Mouse (Mus musculus) neutrophil, adult 65 days (primary cell): Measurements from ENCODE around the gene E2f6. TPM values are rescaled to one million over a fixed set of nuclear protein-coding genes. Genes with fewer than 3 reads are reported as not detected.

Source experiments
- total RNA-seq: library from RNA; stranded (reverse); gene quantifications from 2 replicates; pipeline ENCODE4 v1.2.4, GENCODE M21; 2023

The E2f6 gene
- total RNA-seq: 8.0 and 11.5 TPM in 2 replicates

GRCm38 (mm10) chr12:16810525-16811431, at the start of gene E2f6:
Gene E2f6, plus strand, starts transcription at chr12:16810963.

DNA sequence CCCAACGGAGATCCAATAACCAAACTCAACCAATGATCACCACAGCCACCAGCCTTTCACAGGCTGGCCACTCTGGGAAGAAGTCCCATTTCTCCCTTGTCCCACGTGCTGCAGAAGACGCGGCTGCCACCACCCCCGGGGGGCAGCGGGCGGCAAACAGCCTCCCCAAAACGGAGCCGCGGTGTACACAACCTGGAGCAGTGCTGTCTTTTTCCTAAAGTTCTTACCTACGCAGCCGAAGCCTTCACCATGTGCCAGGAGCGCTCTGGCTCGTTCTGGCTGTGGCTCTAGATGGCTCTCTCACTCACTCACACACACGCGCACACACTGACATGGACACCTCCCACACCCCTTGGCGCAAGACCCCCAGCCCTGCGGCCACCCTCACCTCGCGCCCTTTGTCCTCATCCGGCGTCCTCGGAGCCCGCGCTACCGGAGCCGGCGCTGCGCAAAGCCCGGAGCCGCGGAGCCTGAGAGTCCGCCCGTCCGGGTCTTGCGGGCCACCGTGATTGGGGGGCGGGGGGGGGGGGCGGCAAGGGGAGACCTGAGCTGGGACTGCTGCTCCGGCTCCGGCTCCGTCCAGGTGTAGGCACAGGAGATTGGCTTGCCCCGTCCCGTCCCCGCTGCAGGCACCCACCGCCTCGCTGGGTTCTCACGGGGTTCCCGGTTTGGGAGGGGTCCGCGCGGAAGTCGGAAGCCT, 10.4 kb upstream of the E2f6 start, which contains the start of gene Greb1:
TSS of gene Greb1 (minus strand) at position 628 of the 700 bp plus-strand sequence.

Other genes starting within 250 kb of the E2f6 start
- gene Lpin1, start 200.0 kb upstream of the E2f6 start, total RNA-seq: 6.2 and 7.0 TPM in 2 replicates
- not detected in 2 replicates for gene Ntsr2, start 157.6 kb upstream of the E2f6 start, total RNA-seq
- gene Greb1, start 10.1 kb upstream of the E2f6 start, total RNA-seq: not detected in 2 replicates
- 44.4 and 53.6 TPM in 2 replicates for gene Rock2, start 83.9 kb downstream of the E2f6 start, total RNA-seq
- gene Pqlc3, start 189.4 kb downstream of the E2f6 start, total RNA-seq: 66.3 and 74.5 TPM in 2 replicates
- 0.27 and 0.44 TPM in 2 replicates for gene 2410004P03Rik, start 200.8 kb downstream of the E2f6 start, total RNA-seq